Mouse (Mus musculus) heart, adult 2 months (tissue): ENCODE measurements around the gene Slc34a1. TPM values are rescaled to one million over a fixed set of nuclear protein-coding genes. Genes with fewer than 3 reads are reported as not detected.

Experiments
- DNase-seq, 2 experiments: peaks; one replicate each; pipeline ENCODE4 v3.0.0; 2021
- H3K27ac ChIP-seq: fragments of 200-600 bp; 2 replicates; pipeline ENCODE4 v1.8.1; 2022
- H3K27me3 ChIP-seq: fragments of 200-500 bp; 2 replicates; pipeline ENCODE4 v1.6.1; 2012; ENCODE audit warnings: mild to moderate bottlenecking, low read length, inconsistent platforms, mixed read lengths; ENCODE audit not compliant: control insufficient read depth, insufficient read depth
- H3K36me3 ChIP-seq: fragments of 200-500 bp; 2 replicates; pipeline ENCODE4 v1.6.1; 2012; ENCODE audit warnings: low read length, inconsistent platforms; ENCODE audit not compliant: control insufficient read depth, insufficient read depth
- H3K4me1 ChIP-seq: fragments of 200-500 bp; 2 replicates; pipeline ENCODE4 v1.6.1; 2011; ENCODE audit warnings: low read length; ENCODE audit not compliant: control insufficient read depth, insufficient read depth
- H3K4me3 ChIP-seq: fragments of 200-600 bp; 2 replicates; pipeline ENCODE4 v1.8.1; 2022
- H3K79me2 ChIP-seq: fragments of 200-500 bp; replicated peaks from 2 replicates; pipeline ENCODE4 v1.6.1; 2012; ENCODE audit warnings: mild to moderate bottlenecking, inconsistent platforms, low read length, moderate library complexity, mixed read lengths; ENCODE audit not compliant: control insufficient read depth, insufficient read depth
- H3K9ac ChIP-seq: fragments of 200-500 bp; 2 replicates; pipeline ENCODE4 v1.6.1; 2012; ENCODE audit warnings: low read depth, mild to moderate bottlenecking, control low read depth, inconsistent platforms, low read length, mixed read lengths
- CTCF ChIP-seq: fragments of 200-600 bp; IDR thresholded peaks from 2 replicates; pipeline ENCODE4 v1.8.1; 2022; ENCODE audit warnings: antibody characterized with exemption, mild to moderate bottlenecking, moderate library complexity
- EP300 ChIP-seq: fragments of 200-500 bp; IDR thresholded peaks from 2 replicates; pipeline ENCODE4 v1.6.1; 2011; ENCODE audit warnings: low read depth, low read length, control low read depth; ENCODE audit not compliant: insufficient read depth
- POLR2A ChIP-seq: fragments of 200-500 bp; IDR thresholded peaks from 2 replicates; pipeline ENCODE4 v1.6.1; 2011; ENCODE audit warnings: mild to moderate bottlenecking, low read depth, low read length, control low read depth; ENCODE audit not compliant: insufficient read depth
- WGBS: fragments of 180-500 bp; shearing (Covaris S2); methylation state at CpG from one replicate; pipeline ENCODE4 v1.1.7; 2018; 5-methylcytosine and 5-hydroxymethylcytosine counted together
- intact Hi-C: fragments of 180-260 bp; cut with DNase I; formaldehyde crosslinking; loops from one replicate; pipeline ENCODE4 v1.15.1; 2025
- long read RNA-seq: library from polyadenylated mRNA; stranded (forward); transcript quantifications from one replicate; pipeline ENCODE4 v2.0.0, GENCODE M21; 2021
- polyA plus RNA-seq: library from polyadenylated mRNA; depleted of rRNA; stranded (reverse); fragments of >200 nt; gene quantifications from 2 replicates; pipeline ENCODE4 v1.2.3, GENCODE M21; 2012; rRNA removed
- total RNA-seq, 2 experiments: library from RNA; stranded (reverse); gene quantifications; 2 replicates each; pipeline ENCODE4 v1.2.3; 2021

The Slc34a1 gene
- total RNA-seq (not detected), polyA plus RNA-seq (0.16 and 0.18 TPM in 2 replicates)
- long read RNA-seq: 0 reads

DNA sequence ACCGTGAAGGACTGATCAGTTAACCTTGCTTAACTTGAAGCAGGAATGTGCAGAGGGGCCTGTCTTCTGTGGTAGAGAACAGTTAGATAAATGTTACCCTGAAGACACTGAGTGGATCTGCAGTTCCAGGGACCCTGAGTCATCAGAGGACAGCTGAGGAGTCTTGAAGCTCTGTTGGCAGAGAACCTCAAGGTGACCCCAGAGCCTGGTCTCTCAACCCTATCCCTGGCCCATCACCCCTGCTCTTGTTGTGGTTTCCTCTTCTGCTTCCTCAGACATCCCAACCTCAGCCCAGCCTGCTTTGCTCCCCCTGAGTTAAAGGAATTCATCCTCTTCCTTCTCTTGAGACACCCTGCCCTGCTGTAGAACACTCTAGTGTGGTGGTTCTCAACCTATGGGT is at the start of gene Slc34a1:
Slc34a1 (plus strand) TSS at position 100 of the 400 bp plus-strand sequence.
- no peaks in the 10 kb centered on the region; the same call in 1 of the 2 replicates for H3K27me3 ChIP-seq
- intact Hi-C loops: no loop called here

DNA sequence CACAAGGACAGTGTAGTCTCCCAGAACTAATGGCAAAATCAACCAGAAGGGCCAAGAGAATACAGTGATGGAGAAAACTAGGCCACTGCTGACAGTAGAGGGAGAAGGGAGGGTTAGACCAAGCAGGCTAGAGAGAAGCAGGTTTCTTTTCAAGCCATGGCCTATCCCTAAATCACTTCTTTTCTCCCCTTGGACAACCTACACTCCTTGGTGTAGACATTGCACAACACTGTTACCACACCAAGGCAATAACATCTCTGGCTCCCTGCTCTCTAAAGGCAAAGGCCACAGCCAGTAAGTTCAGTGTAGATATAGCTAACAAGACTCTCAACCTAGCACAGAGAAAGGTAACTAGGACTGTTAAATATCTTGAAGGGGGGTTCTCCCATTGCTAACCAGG is 36.8 kb upstream of the Slc34a1 start:
- TF ChIP-seq POLR2A (no peak), EP300 (no peak), CTCF (no peak)
- DNase-seq: no peak
- peaks cover 8% of the 10 kb centered on the region for H3K36me3 ChIP-seq
- intact Hi-C loops: no loop called here
- H3K9ac ChIP-seq: no peak overlapping the region
- peak overlapping the region; percentile 97; the same call in 1 of the 2 replicates for H3K4me3 ChIP-seq
- H3K4me1 ChIP-seq: peaks cover 7% of the 10 kb centered on the region; the same call in 1 of the 2 replicates
- no peaks in the 10 kb centered on the region for H3K27me3 ChIP-seq
- no peak overlapping the region for H3K27ac ChIP-seq
- peaks cover 7% of the 10 kb centered on the region for H3K79me2 ChIP-seq

More for the DNA sequence above, at the start of gene Slc34a1:
- no peak within 1 kb of the TSS for H3K4me3 ChIP-seq
- no peak within 1 kb of the TSS for H3K27ac ChIP-seq
- TF ChIP-seq POLR2A: no peak
- TF ChIP-seq EP300: no peak
- no peak for TF ChIP-seq CTCF
- no peak for DNase-seq
- no peaks in the 10 kb centered on the region for H3K4me1 ChIP-seq
- WGBS: 53% methylated on average over 1 of the region's 1 CpGs
- H3K79me2 ChIP-seq: no peaks in the 10 kb centered on the region
- no peaks in the 10 kb centered on the region for H3K36me3 ChIP-seq
- no peak within 1 kb of the TSS for H3K9ac ChIP-seq

DNA sequence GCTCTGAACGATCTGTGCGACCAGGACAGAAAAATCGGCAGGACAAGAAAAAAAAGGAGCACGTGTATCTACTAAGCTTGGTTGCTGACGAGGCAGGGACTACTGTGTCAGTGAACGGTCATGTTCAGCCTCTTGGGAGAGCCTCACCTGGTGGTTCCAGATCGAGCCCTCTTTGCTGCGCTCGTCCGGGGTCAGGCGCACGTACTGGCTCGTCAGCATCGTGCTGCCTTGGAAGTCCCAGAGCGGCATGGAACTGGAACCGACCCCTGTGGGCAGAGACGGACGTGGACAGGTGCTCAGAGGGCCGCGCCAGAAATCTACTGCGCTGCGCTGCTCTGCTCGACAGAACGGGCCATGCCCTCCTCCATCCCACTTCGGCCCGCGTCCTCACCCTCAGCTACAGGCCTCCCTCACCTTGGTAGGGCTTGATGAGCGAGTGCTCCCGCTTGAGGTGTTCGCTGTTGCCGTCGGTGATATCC is 36.0 kb upstream of the Slc34a1 start:
- intact Hi-C loops: loop anchor here (2.0 kb wide), 2 partner anchors 33 to 231 kb away; partner anchors contain the start of gene Mxd3
- Histone ChIP-seq H3K27ac (peak overlapping the region; percentile 91), H3K79me2 (peaks cover 7% of the 10 kb centered on the region), H3K27me3 (no peaks in the 10 kb centered on the region), H3K36me3 (peaks cover 8% of the 10 kb centered on the region), H3K4me3 (peak overlapping the region; percentile 97), H3K9ac (peak overlapping the region; percentile 93), H3K4me1 (peaks cover 7% of the 10 kb centered on the region; the same call in 1 of the 2 replicates)
- TF ChIP-seq EP300: no peak
- no peak for TF ChIP-seq POLR2A
- TF ChIP-seq CTCF: no peak
- under 1% methylated on average over 32 of the region's 32 CpGs for WGBS
- DNase-seq: no peak

DNA sequence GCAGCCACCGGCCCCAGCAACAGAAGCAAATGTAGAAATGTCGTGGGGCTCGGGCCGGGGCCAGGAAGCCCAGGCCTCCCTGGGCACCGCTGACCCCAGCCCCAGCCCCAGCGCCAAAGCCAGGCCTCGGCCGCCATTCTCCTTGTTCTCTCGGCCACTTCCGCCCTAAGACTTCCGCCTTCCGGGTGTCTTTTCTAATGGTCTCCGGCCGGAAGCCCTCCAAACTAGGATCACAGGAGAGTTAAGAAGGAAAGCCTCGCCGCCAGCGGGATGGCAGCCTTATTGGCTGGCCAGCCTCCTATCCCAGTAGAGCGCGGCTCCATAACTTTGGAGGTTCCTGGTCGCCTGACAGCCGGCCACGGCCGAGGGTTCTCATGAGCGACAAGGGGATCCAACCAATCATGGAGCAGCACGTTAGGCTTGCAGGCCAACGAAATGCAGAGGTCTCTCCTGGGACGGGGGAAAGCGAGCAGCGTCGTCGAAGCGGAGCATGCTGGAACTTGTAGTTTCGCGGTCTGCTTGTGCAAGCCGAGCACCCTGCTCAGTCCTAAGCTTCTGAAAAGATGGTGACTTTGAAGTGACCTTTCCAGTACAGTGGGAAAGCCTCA is 35.4 kb upstream of the Slc34a1 start, which contains the start of gene Lman2:
Lman2 (minus strand) TSS at position 331 of the 608 bp plus-strand sequence.
- WGBS: under 1% methylated on average over 35 of the region's 35 CpGs
- intact Hi-C loops: loop anchor here (2.0 kb wide), 2 partner anchors 34 to 230 kb away; partner anchors contain the start of gene Mxd3
- 0 out of 2 replicates have a peak, but pooled peaks have one; percentile 42 for TF ChIP-seq EP300
- peak; percentile 80 for TF ChIP-seq POLR2A
- TF ChIP-seq CTCF: no peak

DNA sequence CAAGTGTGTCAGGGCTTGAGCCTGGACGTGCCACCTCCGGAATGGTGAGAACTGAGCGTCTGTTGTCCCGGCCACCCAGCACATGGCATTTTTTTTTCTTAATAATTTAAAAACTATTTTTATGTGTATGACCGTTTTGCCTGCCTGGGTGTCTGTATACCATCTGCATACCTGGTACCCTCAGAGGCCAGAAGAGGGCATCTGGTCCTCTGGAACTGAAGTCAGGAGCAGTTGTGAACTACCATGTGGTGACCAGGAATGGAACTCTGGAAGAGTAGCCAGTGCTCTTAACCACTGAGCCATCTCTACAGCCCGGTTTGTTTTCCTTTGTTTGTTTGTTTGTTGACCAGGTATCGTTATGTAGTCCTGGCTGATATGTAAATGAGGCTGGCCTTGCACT is 29.6 kb upstream of the Slc34a1 start:
- Histone ChIP-seq H3K4me3 (no peak overlapping the region), H3K9ac (no peak overlapping the region), H3K27ac (no peak overlapping the region), H3K79me2 (no peaks in the 10 kb centered on the region), H3K27me3 (no peaks in the 10 kb centered on the region), H3K36me3 (no peaks in the 10 kb centered on the region), H3K4me1 (no peaks in the 10 kb centered on the region; the same call in 1 of the 2 replicates)
- intact Hi-C loops: no loop called here
- TF ChIP-seq POLR2A: no peak
- TF ChIP-seq CTCF: no peak
- TF ChIP-seq EP300: no peak
- WGBS: 72% methylated on average over 7 of the region's 7 CpGs
- no peak for DNase-seq

More for the DNA sequence above, 35.4 kb upstream of the Slc34a1 start, which contains the start of gene Lman2:
- Histone ChIP-seq H3K79me2 (peaks cover 7% of the 10 kb centered on the region), H3K4me3 (peak within 1 kb of the TSS; percentile 97), H3K4me1 (peaks cover 7% of the 10 kb centered on the region; the same call in 1 of the 2 replicates), H3K36me3 (peaks cover 8% of the 10 kb centered on the region), H3K27me3 (no peaks in the 10 kb centered on the region), H3K9ac (peak within 1 kb of the TSS; percentile 93), H3K27ac (peak within 1 kb of the TSS; percentile 91)
- peak; percentile 93 to 98 for DNase-seq
